Mouse (Mus musculus) thymus, adult 2 months (tissue): ENCODE measurements around the gene Rassf10. TPM values are rescaled to one million over a fixed set of nuclear protein-coding genes. Genes with fewer than 3 reads are reported as not detected.

Experiments used
- DNase-seq: peaks from one replicate; pipeline ENCODE4 v3.0.0; 2021
- H3K27ac ChIP-seq: fragments of 200-500 bp; 2 replicates; pipeline ENCODE4 v1.5.1; 2012; ENCODE audit warnings: low read length, control low read depth; ENCODE audit not compliant: control insufficient read depth, insufficient read depth
- H3K27me3 ChIP-seq: fragments of 200-500 bp; 2 replicates; pipeline ENCODE4 v1.6.1; 2012; ENCODE audit warnings: mild to moderate bottlenecking, low read length, moderate library complexity, mixed read lengths; ENCODE audit not compliant: control insufficient read depth, insufficient read depth
- H3K36me3 ChIP-seq: fragments of 200-500 bp; 2 replicates; pipeline ENCODE4 v1.6.1; 2012; ENCODE audit warnings: mild to moderate bottlenecking, low read length, moderate library complexity; ENCODE audit not compliant: control insufficient read depth, insufficient read depth
- H3K4me1 ChIP-seq: fragments of 200-500 bp; replicated peaks from 2 replicates; pipeline ENCODE4 v1.6.1; 2012; ENCODE audit warnings: low read length; ENCODE audit not compliant: control insufficient read depth, insufficient read depth
- H3K4me3 ChIP-seq: fragments of 200-500 bp; 2 replicates; pipeline ENCODE4 v1.5.1; 2012; ENCODE audit warnings: mild to moderate bottlenecking, low read length, control low read depth, moderate library complexity; ENCODE audit not compliant: control insufficient read depth, insufficient read depth
- CTCF ChIP-seq: fragments of 200-500 bp; IDR thresholded peaks from 2 replicates; pipeline ENCODE4 v1.5.1; 2012; ENCODE audit warnings: mild to moderate bottlenecking, control low read depth, low read length, moderate library complexity, borderline replicate concordance; ENCODE audit not compliant: control insufficient read depth, poor library complexity, insufficient read depth; ENCODE audit errors: extremely low read depth
- POLR2A ChIP-seq: fragments of 200-500 bp; IDR thresholded peaks from 2 replicates; pipeline ENCODE4 v1.6.1; 2012; ENCODE audit warnings: mild to moderate bottlenecking, low read length, control low read depth, moderate library complexity; ENCODE audit not compliant: control insufficient read depth, poor library complexity, insufficient read depth; ENCODE audit errors: extremely low read depth
- WGBS: fragments of 180-500 bp; shearing (Covaris S2); methylation state at CpG from one replicate; pipeline ENCODE4 v1.1.7; 2018; 5-methylcytosine and 5-hydroxymethylcytosine counted together
- polyA plus RNA-seq: library from polyadenylated mRNA; depleted of rRNA; stranded (reverse); fragments of >200 nt; gene quantifications from 2 replicates; pipeline ENCODE4 v1.2.3, GENCODE M21; 2012; rRNA removed

The Rassf10 gene
- 0.92 and 0.99 TPM in 2 replicates for polyA plus RNA-seq

GRCm38 (mm10) chr7:112953777-112954291 lies at the start of gene Rassf10:
TSS of gene Rassf10 (plus strand) at chr7:112953962.
- Histone ChIP-seq H3K27me3 (peaks cover 11% of the 10 kb centered on the region; the same call in 1 of the 2 replicates), H3K4me1 (no peaks in the 10 kb centered on the region), H3K4me3 (peak within 1 kb of the TSS; percentile 14; the same call in 1 of the 2 replicates), H3K27ac (no peak within 1 kb of the TSS), H3K36me3 (no peaks in the 10 kb centered on the region)
- DNase-seq = no peak
- 5% methylated on average over 41 of the region's 41 CpGs for WGBS
- no peak for TF ChIP-seq POLR2A
- TF ChIP-seq CTCF = no peak

- no peak overlapping the region for H3K4me3 ChIP-seq
- no peak for DNase-seq
- H3K27ac ChIP-seq = no peak overlapping the region
- WGBS = 65% methylated on average over 5 of the region's 5 CpGs
- no peaks in the 10 kb centered on the region for H3K36me3 ChIP-seq
- TF ChIP-seq CTCF (no peak), POLR2A (no peak)
- no peaks in the 10 kb centered on the region for H3K4me1 ChIP-seq
- H3K27me3 ChIP-seq = no peaks in the 10 kb centered on the region
These were observed 46.9 kb upstream of the Rassf10 start for GRCm38 (mm10) chr7:112906848-112907247.

- no peak overlapping the region for H3K4me3 ChIP-seq
- WGBS = 96% methylated on average over 2 of the region's 2 CpGs
These were observed 46.3 kb upstream of the Rassf10 start for GRCm38 (mm10) chr7:112907468-112907867.

DNA sequence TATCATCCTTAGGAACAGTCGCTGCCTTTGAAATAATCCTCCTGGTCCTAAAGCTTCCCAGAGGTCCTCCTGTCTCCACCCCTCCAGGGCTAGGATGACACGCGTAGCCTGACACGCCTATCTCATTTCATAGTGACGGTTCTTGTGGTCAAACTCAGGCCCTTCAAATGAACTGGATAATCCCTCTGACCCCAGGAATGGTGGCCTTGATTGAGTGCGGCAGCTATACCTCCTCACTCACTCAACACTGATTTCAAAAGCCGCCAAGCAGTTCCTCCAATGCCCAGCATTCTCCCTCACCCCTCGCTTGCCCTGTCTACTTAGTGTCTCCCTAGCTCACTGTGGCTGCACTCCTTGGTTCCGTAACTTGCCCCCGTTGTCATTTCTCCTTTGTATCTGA lies 44.6 kb upstream of the Rassf10 start:
- Histone ChIP-seq H3K36me3 (no peaks in the 10 kb centered on the region), H3K4me1 (no peaks in the 10 kb centered on the region), H3K27me3 (no peaks in the 10 kb centered on the region), H3K4me3 (no peak overlapping the region), H3K27ac (no peak overlapping the region)
- TF ChIP-seq CTCF (no peak), POLR2A (no peak)
- 92% methylated on average over 10 of the region's 10 CpGs for WGBS
- no peak for DNase-seq

More at GRCm38 (mm10) chr7:112907468-112907867, 46.3 kb upstream of the Rassf10 start:
- no peak overlapping the region for H3K27ac ChIP-seq
- H3K4me1 ChIP-seq = no peaks in the 10 kb centered on the region
- H3K27me3 ChIP-seq = no peaks in the 10 kb centered on the region
- TF ChIP-seq CTCF = no peak
- TF ChIP-seq POLR2A = no peak
- no peaks in the 10 kb centered on the region for H3K36me3 ChIP-seq
- no peak for DNase-seq

GRCm38 (mm10) chr7:112912969-112913368 lies 40.8 kb upstream of the Rassf10 start:
- no peaks in the 10 kb centered on the region for H3K36me3 ChIP-seq
- WGBS = 67% methylated on average over 3 of the region's 3 CpGs
- no peak overlapping the region for H3K27ac ChIP-seq

GRCm38 (mm10) chr7:112915571-112915970 lies 38.2 kb upstream of the Rassf10 start:
- Histone ChIP-seq H3K27ac (no peak overlapping the region), H3K36me3 (no peaks in the 10 kb centered on the region), H3K4me3 (no peak overlapping the region), H3K4me1 (no peaks in the 10 kb centered on the region; the same call in 1 of the 2 replicates), H3K27me3 (no peaks in the 10 kb centered on the region)
- no peak for DNase-seq
- no peak for TF ChIP-seq POLR2A
- no peak for TF ChIP-seq CTCF
- 90% methylated on average over 4 of the region's 4 CpGs for WGBS

More at GRCm38 (mm10) chr7:112912969-112913368, 40.8 kb upstream of the Rassf10 start:
- Histone ChIP-seq H3K4me1 (no peaks in the 10 kb centered on the region), H3K4me3 (no peak overlapping the region), H3K27me3 (no peaks in the 10 kb centered on the region)
- TF ChIP-seq CTCF = no peak
- no peak for TF ChIP-seq POLR2A
- DNase-seq = no peak
